Mouse (Mus musculus) urinary bladder, postnatal 4 days (tissue): ENCODE measurements around the gene Fmnl3.

Source experiments
- DNase-seq, 2 experiments: peaks; one replicate each; pipeline ENCODE4 v3.0.0; 2021 to 2022; ENCODE audit warnings: low spot score in 2 of 2

Fmnl3 gene

GRCm38 (mm10) chr15:99370259-99370691, at the start of gene Fmnl3:
TSS of gene Fmnl3 (minus strand) at chr15:99370482.
- peak; percentile 96 to 99 for DNase-seq

- no peak for DNase-seq
Measured at GRCm38 (mm10) chr15:99417692-99418271, 47.5 kb upstream of the Fmnl3 start.

- no peak for DNase-seq
Measured at GRCm38 (mm10) chr15:99416957-99417356, 46.7 kb upstream of the Fmnl3 start.

GRCm38 (mm10) chr15:99416348-99416882, 46.1 kb upstream of the Fmnl3 start:
- DNase-seq, result peak in 1 of 2 experiments; percentile 81

GRCm38 (mm10) chr15:99415793-99416192, 45.5 kb upstream of the Fmnl3 start:
- no peak for DNase-seq

- DNase-seq, result no peak
Measured at GRCm38 (mm10) chr15:99411747-99412146, 41.5 kb upstream of the Fmnl3 start.

GRCm38 (mm10) chr15:99408845-99409244, 38.6 kb upstream of the Fmnl3 start:
- DNase-seq, result no peak

- DNase-seq, result no peak
Measured at GRCm38 (mm10) chr15:99406986-99407570, 36.8 kb upstream of the Fmnl3 start.

- DNase-seq, result no peak
Measured at GRCm38 (mm10) chr15:99405150-99405549, 34.9 kb upstream of the Fmnl3 start.

- no peak for DNase-seq
Measured at GRCm38 (mm10) chr15:99403159-99403889, 33.0 kb upstream of the Fmnl3 start.

- DNase-seq, result no peak
Measured at GRCm38 (mm10) chr15:99400602-99401001, 30.3 kb upstream of the Fmnl3 start.

- no peak for DNase-seq
Measured at GRCm38 (mm10) chr15:99399503-99400245, 29.4 kb upstream of the Fmnl3 start.

- DNase-seq, result no peak
Measured at GRCm38 (mm10) chr15:99397622-99398021, 27.3 kb upstream of the Fmnl3 start.

- no peak for DNase-seq
Measured at GRCm38 (mm10) chr15:99396875-99397274, 26.6 kb upstream of the Fmnl3 start.

GRCm38 (mm10) chr15:99396462-99396861, 26.2 kb upstream of the Fmnl3 start:
- DNase-seq, result no peak

GRCm38 (mm10) chr15:99393386-99394252, 23.3 kb upstream of the Fmnl3 start:
- DNase-seq, result peak in 1 of 2 experiments; percentile 46

GRCm38 (mm10) chr15:99392486-99393385, 22.5 kb upstream of the Fmnl3 start, which contains the start of gene Tmbim6:
TSS of gene Tmbim6 (plus strand) at chr15:99392882.
- peak; percentile 99 for DNase-seq

- DNase-seq, result no peak
Measured at GRCm38 (mm10) chr15:99391975-99392374, 21.7 kb upstream of the Fmnl3 start.

GRCm38 (mm10) chr15:99390472-99391401, 20.5 kb upstream of the Fmnl3 start:
- no peak for DNase-seq
